Mouse (Mus musculus) midbrain, postnatal 0 days (tissue): ENCODE data around the gene Cchcr1. TPM values are rescaled to one million over a fixed set of nuclear protein-coding genes. Genes with fewer than 3 reads are reported as not detected.
A peak's percentile ranks its signal among the peaks of the same experiment; 100 is the strongest.

ENCODE experiments used
- ATAC-seq: fragments of 200-750 bp; cut with Nextera tagmentation; 2 replicates; pipeline ENCODE4 v1.8.0; 2017; ENCODE audit warnings: moderate number of reproducible peaks, mild to moderate bottlenecking, moderate TSS enrichment, moderate library complexity; ENCODE audit not compliant: low FRiP score
- DNase-seq: peaks from one replicate; pipeline ENCODE4 v3.0.0-alpha.2; 2015; ENCODE audit warnings: low spot score
- H3K27ac ChIP-seq: fragments of 300-500 bp; sonication (generic); 2 replicates; pipeline ENCODE4 v1.5.1; 2014; ENCODE audit warnings: low read depth, mild to moderate bottlenecking, low read length, mixed read lengths
- H3K27me3 ChIP-seq: fragments of 300-500 bp; sonication (generic); 2 replicates; pipeline ENCODE4 v1.6.1; 2014; ENCODE audit warnings: low read length, control low read depth, mixed read lengths; ENCODE audit not compliant: insufficient read depth
- H3K36me3 ChIP-seq: fragments of 300-500 bp; sonication (generic); 2 replicates; pipeline ENCODE4 v1.6.1; 2014; ENCODE audit warnings: low read length, control low read depth, mixed read lengths; ENCODE audit not compliant: insufficient read depth
- H3K4me1 ChIP-seq: fragments of 300-500 bp; sonication (generic); 2 replicates; pipeline ENCODE4 v1.6.1; 2014; ENCODE audit warnings: mild to moderate bottlenecking, control low read depth, antibody characterized with exemption, low read length, mixed read lengths; ENCODE audit not compliant: insufficient read depth
- H3K4me2 ChIP-seq: fragments of 300-500 bp; sonication (generic); 2 replicates; pipeline ENCODE4 v1.6.1; 2014; ENCODE audit warnings: low read depth, mild to moderate bottlenecking, low read length, mixed read lengths; ENCODE audit not compliant: poor library complexity, severe bottlenecking
- H3K4me3 ChIP-seq: fragments of 300-500 bp; sonication (generic); 2 replicates; pipeline ENCODE4 v1.5.1; 2014; ENCODE audit warnings: low read depth, mild to moderate bottlenecking, low read length, moderate library complexity
- H3K9ac ChIP-seq: fragments of 300-500 bp; sonication (generic); replicated peaks from 2 replicates; pipeline ENCODE4 v1.6.1; 2014; ENCODE audit warnings: mild to moderate bottlenecking, low read length, moderate library complexity, mixed read lengths; ENCODE audit not compliant: poor library complexity, severe bottlenecking
- H3K9me3 ChIP-seq: fragments of 300-500 bp; sonication (generic); 2 replicates; pipeline ENCODE4 v1.6.1; 2016; ENCODE audit warnings: low read length, control low read depth
- CTCF ChIP-seq: IDR thresholded peaks from 2 replicates; pipeline ENCODE4 v1.5.1; 2016; ENCODE audit warnings: antibody characterized with exemption, mild to moderate bottlenecking
- WGBS: fragments of 180-500 bp; shearing (Covaris S2); extraction: QIAGEN DNeasy Blood & Tissue Kit; methylation state at CpG from one replicate; pipeline ENCODE4 v1.1.7; 2014; 5-methylcytosine and 5-hydroxymethylcytosine counted together
- polyA plus RNA-seq: library from polyadenylated mRNA; unstranded; fragments of >200 nt; fragmentation: Nextera tagmentation; extraction: Ambion mirVana; gene quantifications from 2 replicates; pipeline ENCODE4 v1.2.1, GENCODE M21; 2015
- total RNA-seq: library from RNA; depleted of rRNA; stranded (reverse); fragments of >200 nt; gene quantifications from 2 replicates; pipeline ENCODE4 v1.2.3, GENCODE M21; 2014

Gene Cchcr1
- total and polyA plus RNA-seq, 2 experiments from 2014 or later = 1.9 to 4.0 TPM

DNA sequence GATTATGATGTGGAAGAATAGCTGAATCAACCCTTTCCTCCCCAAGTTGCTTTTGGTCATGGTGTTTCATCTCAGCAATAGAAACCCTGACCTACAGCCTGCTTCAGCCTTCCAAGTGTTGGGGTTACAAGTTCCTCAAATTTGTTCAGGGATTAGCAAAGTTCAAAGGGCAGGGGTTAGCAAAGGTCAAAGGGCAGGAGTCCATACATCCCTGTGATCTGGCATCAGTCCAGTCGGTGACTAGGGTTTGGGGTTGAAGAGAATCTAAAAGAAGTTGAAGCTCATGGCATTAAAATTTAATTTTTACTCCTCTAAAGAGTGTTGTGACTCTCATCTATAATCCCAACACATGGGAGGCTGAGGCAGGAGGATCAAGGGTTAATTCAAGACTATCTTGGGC, 21.6 kb downstream of the Cchcr1 start:
- no peak for DNase-seq
- H3K9ac ChIP-seq = no peak overlapping the region
- H3K27ac ChIP-seq = no peak overlapping the region
- TF ChIP-seq CTCF = no peak
- WGBS = 91% methylated on average over 1 of the region's 1 CpGs
- no peaks in the 10 kb centered on the region for H3K9me3 ChIP-seq
- no peaks in the 10 kb centered on the region for H3K27me3 ChIP-seq
- no peak for ATAC-seq
- no peak overlapping the region for H3K4me2 ChIP-seq
- H3K4me3 ChIP-seq = no peak overlapping the region
- no peaks in the 10 kb centered on the region for H3K36me3 ChIP-seq
- H3K4me1 ChIP-seq = no peaks in the 10 kb centered on the region

GRCm38 (mm10) chr17:35539540-35539939, 22.6 kb downstream of the Cchcr1 start:
- no peak for DNase-seq
- 57% methylated on average over 10 of the region's 10 CpGs for WGBS
- Histone ChIP-seq H3K9ac (no peak overlapping the region), H3K36me3 (no peaks in the 10 kb centered on the region), H3K4me2 (no peak overlapping the region), H3K4me1 (no peaks in the 10 kb centered on the region), H3K27ac (no peak overlapping the region), H3K4me3 (no peak overlapping the region), H3K9me3 (no peaks in the 10 kb centered on the region), H3K27me3 (no peaks in the 10 kb centered on the region)
- ATAC-seq = no peak
- no peak for TF ChIP-seq CTCF

DNA sequence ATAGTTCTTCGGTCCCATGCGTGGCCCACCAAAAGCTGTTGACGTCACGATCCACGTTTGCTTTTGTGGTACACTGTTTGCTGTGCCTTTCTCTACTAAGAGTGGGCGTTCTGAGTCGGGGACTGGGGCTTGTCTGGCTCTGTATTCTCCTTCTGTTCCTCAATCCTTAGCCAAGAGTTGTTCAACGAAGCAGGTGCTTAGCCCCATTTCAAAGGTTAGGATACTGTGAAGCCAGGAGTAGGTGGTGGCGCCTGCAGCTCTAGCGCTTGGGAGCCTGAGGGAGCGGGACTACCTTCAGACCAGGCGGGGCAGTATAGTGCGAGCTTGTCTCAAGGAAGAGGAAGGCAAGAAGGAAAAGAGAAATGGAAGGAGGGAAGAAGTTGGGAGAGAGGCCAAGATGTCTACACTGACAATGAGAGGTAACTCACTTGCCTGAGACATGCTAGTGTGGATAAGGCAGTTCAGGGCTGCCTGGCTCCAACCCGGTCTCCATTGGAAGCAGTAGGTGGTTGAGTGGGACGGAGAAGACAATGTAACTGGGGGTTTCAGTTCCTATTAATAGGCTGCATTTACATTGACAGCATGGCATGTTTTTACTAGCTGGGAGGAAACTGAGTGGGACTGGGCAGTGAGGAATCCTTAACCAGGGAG, 26.0 kb downstream of the Cchcr1 start:
- DNase-seq (no peak), ATAC-seq (no peak)
- H3K27me3 ChIP-seq = no peaks in the 10 kb centered on the region
- no peaks in the 10 kb centered on the region for H3K4me1 ChIP-seq
- no peak overlapping the region for H3K9ac ChIP-seq
- H3K4me3 ChIP-seq = no peak overlapping the region
- no peaks in the 10 kb centered on the region for H3K36me3 ChIP-seq
- no peak overlapping the region for H3K27ac ChIP-seq
- H3K9me3 ChIP-seq = no peaks in the 10 kb centered on the region
- WGBS = 74% methylated on average over 15 of the region's 15 CpGs
- no peak overlapping the region for H3K4me2 ChIP-seq
- no peak for TF ChIP-seq CTCF

GRCm38 (mm10) chr17:35543412-35543861, 26.5 kb downstream of the Cchcr1 start:
- Histone ChIP-seq H3K4me1 (no peaks in the 10 kb centered on the region), H3K27me3 (no peaks in the 10 kb centered on the region), H3K36me3 (no peaks in the 10 kb centered on the region), H3K27ac (no peak overlapping the region), H3K4me2 (no peak overlapping the region), H3K9me3 (no peaks in the 10 kb centered on the region), H3K4me3 (no peak overlapping the region), H3K9ac (no peak overlapping the region)
- 11% methylated on average over 14 of the region's 14 CpGs for WGBS
- DNase-seq (peak; percentile 32), ATAC-seq (no peak)
- no peak for TF ChIP-seq CTCF

GRCm38 (mm10) chr17:35544001-35544400, 27.1 kb downstream of the Cchcr1 start:
- H3K4me1 ChIP-seq = no peaks in the 10 kb centered on the region
- ATAC-seq = no peak
- DNase-seq = no peak
- no peak for TF ChIP-seq CTCF
- no peaks in the 10 kb centered on the region for H3K9me3 ChIP-seq
- H3K4me3 ChIP-seq = no peak overlapping the region
- no peaks in the 10 kb centered on the region for H3K27me3 ChIP-seq
- 69% methylated on average over 6 of the region's 6 CpGs for WGBS
- H3K4me2 ChIP-seq = no peak overlapping the region
- H3K27ac ChIP-seq = no peak overlapping the region
- no peaks in the 10 kb centered on the region for H3K36me3 ChIP-seq
- no peak overlapping the region for H3K9ac ChIP-seq

DNA sequence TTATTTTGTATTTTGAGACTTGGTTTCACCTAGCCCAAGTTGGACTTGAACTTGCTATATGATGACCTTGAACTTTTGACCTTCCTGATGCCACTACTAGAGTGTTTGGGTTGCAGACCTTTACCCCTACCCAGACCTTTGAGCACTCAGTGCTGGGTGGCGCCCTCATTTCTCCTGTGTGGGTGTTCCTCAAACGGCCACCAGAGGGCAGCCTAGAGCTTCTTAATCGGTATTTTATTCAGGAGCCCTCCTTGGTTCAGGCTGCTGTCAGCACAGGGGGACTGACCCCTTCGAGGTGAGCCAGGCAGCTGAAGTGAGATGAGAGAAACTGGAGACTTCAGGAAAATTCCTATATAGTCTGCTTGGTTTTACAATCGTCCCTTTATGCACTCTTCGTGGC, 27.8 kb downstream of the Cchcr1 start:
- WGBS = 32% methylated on average over 6 of the region's 6 CpGs
- H3K9ac ChIP-seq = no peak overlapping the region
- no peak overlapping the region for H3K4me3 ChIP-seq
- no peaks in the 10 kb centered on the region for H3K4me1 ChIP-seq
- peak; percentile 67 for DNase-seq
- TF ChIP-seq CTCF = peak; percentile 86
- no peaks in the 10 kb centered on the region for H3K36me3 ChIP-seq
- H3K4me2 ChIP-seq = no peak overlapping the region
- peak; percentile 31; the same call in 1 of the 2 replicates for ATAC-seq
- H3K27ac ChIP-seq = no peak overlapping the region
- no peaks in the 10 kb centered on the region for H3K27me3 ChIP-seq
- no peaks in the 10 kb centered on the region for H3K9me3 ChIP-seq
